Mouse (Mus musculus): ENCODE measurements around the gene Ephb1.

Ephb1 gene

DNA sequence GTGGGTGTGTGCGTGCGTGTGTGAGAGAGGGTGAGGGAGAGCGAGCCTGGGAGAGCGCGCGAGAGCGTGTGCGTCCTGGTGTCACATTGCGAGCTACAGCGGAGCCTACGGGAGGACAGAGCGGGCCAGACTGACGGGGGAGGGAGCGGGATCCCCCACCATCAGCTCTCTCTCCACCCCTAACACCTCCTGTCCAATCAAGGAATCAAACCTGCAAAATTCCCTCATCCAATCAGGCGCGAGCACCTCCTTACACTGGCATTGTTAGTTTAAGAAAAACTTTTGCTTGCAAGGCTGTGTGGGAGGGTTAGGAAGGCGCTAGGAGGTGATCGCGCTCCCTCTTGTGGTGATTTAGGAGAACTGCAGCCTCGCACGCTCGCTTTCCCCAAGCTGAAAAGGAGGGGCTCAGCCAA lies at the start of gene Ephb1:
Gene Ephb1 (minus strand): TSS at position 133 of the 413 bp plus-strand sequence.
- peak; percentile 80 for DNase-seq (ENCODE audit: low spot score)

DNA sequence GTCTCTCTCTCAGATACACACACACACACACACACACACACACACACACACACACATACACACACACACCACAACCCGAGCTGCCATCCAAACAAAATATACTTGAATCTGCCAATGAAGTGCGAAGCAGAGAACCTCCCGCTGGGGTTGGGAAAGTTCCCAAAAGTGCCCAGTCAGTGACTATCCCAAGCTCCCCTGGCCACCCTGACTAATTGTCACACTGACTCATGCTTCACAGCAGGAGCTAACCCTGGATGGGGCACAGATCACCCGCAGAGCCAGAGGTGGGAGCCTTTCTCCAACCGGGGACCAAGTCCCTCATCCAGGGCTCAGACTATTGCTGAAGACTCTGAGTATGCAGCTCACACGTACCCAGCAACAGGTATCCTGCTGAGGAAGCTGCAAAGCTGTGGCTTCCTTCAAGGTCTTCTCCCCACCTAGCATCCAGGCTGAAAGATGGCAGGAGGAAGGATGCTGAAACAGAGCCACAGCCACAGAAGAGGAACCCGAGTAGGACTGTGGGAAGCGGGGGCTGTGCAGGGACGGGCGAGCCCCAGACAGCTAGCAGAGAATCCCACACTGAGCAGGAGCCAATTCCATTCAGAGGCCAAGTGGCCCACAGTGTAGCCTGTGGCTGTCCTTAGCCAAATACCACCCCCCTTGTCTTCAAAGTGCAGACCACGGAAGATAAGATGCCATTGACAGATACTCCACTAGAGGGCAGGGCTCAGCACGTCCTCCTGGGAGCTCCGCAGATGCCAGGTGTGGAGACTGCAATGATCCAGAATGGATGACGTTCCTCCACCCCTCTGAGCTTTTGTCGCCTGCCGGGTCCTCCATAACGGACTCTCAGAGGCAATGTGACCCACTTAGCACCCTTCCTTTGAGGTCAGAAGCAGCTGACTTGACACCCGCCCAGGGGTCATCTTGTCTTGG lies 48.9 kb upstream of the Ephb1 start:
- DNase-seq (ENCODE audit: low spot score), result peak; percentile 36

GRCm38 (mm10) chr9:102402671-102403070 lies 48.2 kb upstream of the Ephb1 start:
- no peak for DNase-seq (ENCODE audit: low spot score)

DNA sequence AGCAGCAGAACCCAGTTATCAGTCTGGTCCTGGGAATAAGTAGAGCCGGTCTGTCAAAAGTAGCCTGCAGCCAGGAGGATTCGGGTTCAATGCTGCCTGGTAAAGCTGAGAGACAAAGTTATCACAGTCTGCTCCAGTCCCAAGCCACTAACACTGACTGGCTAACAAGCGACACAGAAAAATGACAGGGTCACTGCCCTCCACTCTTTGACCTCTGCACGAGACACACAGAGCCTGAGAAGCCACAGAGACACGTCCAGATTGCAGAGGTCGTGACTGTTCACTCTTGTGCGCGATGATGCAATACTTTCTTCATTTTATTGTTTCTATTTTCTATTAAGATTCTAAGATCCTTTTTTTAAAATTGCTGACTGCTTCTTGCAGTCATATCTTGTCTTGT lies 33.8 kb upstream of the Ephb1 start:
- no peak for DNase-seq (ENCODE audit: low spot score)

GRCm38 (mm10) chr9:102386816-102387215 lies 32.3 kb upstream of the Ephb1 start:
- DNase-seq (ENCODE audit: low spot score), result no peak

- no peak for DNase-seq (ENCODE audit: low spot score)
These were observed 25.7 kb upstream of the Ephb1 start for GRCm38 (mm10) chr9:102380235-102380634.

- DNase-seq (ENCODE audit: low spot score), result no peak
These were observed 20.2 kb upstream of the Ephb1 start for GRCm38 (mm10) chr9:102374661-102375060.

DNA sequence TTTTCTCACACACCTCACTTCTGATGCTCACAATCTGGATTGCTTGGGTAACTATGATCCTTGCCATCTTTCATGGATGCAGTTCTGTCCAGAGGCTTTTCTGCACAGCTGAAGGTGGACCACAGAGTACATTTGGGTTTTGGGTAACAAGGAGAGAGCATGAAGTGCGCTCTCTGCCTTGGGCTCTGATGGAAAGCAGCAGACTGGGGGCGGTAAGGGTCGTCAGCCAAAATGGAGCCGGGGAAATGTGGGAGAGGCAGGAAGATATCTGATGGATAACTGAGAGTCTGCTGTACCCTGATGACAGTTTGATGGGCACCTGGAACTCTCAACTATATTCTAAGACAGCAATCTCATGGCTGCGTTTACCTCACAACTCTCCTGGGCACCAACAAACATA lies 19.4 kb upstream of the Ephb1 start:
- DNase-seq (ENCODE audit: low spot score), result no peak

GRCm38 (mm10) chr9:102371936-102372335 lies 17.4 kb upstream of the Ephb1 start:
- no peak for DNase-seq (ENCODE audit: low spot score)

- no peak for DNase-seq (ENCODE audit: low spot score)
These were observed 16.7 kb upstream of the Ephb1 start for GRCm38 (mm10) chr9:102371036-102371770.

- no peak for DNase-seq (ENCODE audit: low spot score)
These were observed 15.6 kb upstream of the Ephb1 start for GRCm38 (mm10) chr9:102370141-102370540.

- DNase-seq (ENCODE audit: low spot score), result no peak
These were observed 14.6 kb upstream of the Ephb1 start for GRCm38 (mm10) chr9:102369141-102369540.

DNA sequence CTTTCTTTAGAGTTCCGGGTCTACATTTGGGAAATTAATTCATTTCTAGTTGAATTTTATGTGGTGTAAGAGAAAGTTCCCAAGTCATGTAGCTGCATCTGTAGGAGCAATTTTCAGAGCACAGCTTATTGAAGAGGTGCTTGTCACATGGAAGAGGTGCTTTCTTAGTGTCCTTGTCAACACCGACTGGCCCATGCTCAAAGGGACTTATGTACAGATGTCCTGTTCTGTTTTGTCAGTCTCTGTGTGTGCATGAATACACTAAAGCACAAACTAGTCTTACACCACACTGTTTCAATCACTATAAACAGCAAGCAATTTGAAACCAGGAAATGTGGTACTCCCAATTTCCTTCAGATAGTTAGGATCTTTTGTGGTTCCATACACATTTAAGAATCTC lies 13.3 kb upstream of the Ephb1 start:
- DNase-seq (ENCODE audit: low spot score), result no peak

DNA sequence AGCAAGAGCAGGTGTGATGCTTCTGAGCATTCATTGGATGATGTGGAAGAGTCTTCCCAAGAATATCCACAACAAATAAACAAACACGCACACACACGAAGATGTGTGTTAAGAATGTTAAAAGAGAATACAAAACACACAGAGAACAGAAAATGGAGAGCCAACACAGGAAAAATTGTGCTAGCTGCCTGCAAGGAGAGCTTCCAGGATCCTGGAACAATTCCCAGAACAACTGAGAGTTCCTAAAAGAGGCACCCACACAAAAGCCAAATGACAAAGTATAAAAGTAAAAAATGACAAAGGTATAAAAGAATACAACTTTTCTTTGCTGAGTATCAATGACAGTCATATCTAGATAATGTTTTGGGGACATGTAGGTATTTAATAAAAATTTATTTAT lies 11.0 kb upstream of the Ephb1 start:
- DNase-seq (ENCODE audit: low spot score), result no peak

DNA sequence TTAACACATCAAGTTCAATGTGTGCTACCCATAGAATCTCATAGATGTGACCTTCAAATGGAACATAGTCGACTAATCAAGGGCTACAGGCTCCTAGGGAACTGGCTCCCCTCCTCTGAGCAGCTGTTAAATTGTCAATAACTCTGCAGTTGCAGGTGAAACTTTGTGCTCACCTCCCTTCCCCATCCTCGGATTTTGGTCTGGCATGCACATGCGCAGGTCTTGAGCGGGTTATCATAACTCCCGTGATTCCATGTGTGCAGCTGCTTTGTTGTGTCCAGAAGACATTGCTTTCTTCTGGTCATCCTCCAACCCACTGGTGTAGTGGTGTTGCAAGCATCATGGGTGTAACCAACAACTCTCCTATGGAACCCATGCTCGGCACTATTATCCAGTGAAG lies 4.8 kb upstream of the Ephb1 start:
- DNase-seq (ENCODE audit: low spot score), result no peak

DNA sequence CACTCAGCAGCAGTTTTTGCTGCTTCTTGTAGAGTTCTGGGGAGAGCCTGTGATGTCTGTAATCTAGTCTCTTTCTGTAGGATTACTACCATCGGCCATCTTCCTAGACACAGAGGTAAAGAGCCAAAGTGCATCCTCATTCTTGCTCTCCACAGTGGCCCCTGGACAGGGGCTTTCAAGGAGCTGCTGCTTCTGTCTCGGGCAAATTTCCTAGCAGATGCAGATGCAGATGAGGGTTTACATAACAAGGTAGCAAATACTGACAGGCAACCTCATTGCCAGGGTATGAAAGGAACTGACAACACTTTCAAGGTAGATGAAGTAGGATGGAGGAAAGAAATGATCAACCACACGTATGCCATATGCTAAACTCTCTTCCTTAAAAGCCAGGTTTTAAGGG lies 4.2 kb upstream of the Ephb1 start:
- DNase-seq (ENCODE audit: low spot score), result no peak

GRCm38 (mm10) chr9:102358011-102358410 lies 3.5 kb upstream of the Ephb1 start:
- no peak for DNase-seq (ENCODE audit: low spot score)

- no peak for DNase-seq (ENCODE audit: low spot score)
These were observed 2.0 kb upstream of the Ephb1 start for GRCm38 (mm10) chr9:102356516-102356915.

DNA sequence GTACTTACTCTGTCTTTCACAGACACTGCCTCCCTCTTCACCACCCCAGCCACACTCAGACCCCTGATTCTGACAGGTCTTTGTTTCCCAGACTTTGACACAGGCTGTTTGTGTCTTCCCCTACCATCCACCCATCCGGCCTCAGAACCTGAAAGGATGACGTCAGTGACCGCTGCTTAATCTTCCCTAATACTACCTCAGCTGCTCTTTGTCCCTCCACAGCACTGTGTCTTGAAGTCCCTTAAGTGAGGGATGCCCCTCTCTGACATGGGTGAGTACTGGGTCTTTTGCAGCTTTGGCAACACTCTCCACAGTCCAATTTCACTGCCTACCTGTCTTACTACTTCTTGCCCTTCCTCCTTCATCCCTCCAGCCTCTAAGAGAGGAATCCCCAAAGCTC lies 1.2 kb upstream of the Ephb1 start:
- no peak for DNase-seq (ENCODE audit: low spot score)

DNA sequence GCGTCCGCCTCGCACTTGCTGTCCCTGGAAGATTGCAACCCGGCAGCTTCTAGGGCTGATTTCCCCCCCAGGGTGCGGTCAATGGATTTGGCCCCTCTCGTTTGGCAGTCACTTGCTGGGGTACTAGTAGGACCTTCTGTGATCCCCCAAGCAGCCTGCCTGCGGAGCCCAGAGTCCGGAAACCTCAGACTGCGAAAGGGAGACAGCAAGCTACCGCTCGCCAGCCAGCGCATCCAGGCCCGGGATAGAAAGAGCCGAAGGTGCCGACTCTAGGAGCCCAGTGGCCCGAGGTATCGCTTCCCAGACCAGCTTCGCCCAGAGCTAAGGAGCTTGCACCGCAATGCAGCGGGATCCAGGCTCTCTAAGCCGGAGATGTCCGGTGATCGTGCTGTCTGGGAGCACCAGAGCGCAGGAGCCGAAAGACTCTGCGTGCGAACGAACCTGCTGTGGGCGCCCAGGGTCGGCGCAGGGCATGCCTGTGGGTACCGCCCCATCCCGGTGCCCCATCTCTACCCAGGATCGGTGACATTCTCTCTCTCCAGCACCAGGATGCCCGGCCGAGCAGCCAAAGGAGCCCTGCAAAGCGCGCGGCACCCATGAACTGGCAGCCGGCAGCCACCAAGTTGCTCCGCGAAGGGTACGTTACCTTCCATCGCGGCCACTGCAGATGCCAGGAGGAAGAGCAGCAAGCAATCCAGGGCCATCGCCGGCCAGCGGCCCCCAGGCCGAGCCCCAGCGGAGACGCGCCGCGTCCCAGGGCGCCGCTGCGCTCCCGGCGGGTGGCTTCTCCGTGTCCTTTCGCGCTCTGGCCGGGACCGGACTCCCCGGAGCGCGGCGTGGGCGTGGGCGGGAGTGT lies 629 bp downstream of the Ephb1 start:
- no peak for DNase-seq (ENCODE audit: low spot score)

DNA sequence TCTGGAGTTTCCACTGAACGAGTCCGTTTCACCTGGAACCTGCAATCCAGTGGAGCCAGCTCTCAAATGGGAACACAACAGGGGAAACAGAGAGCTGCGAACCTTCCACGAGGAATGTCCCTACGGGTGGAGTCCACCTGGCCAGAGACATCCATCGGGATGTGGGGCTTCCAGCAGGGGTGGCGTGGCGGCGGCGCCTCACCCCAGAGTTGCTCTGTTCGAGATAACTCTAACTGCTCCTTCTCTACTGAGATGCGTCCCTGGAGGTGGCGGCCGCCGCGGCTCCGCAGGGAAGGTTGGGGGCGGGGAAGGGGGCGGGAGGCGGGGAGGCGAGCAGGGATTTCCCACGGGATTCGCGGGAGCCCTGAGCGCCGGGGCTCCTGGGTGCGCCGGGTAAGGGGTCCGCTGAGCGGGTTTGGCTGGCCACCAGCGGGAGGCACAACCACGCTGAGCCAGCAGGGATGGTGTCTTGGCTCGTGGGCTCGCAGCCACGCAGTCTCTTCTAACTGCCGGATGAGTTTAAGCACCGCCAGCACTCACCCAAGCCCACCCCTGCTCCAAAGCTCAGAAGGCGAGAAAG lies 1.3 kb downstream of the Ephb1 start:
- no peak for DNase-seq (ENCODE audit: low spot score)
